Mouse (Mus musculus): ENCODE results near the gene Catsperd. TPM values are rescaled to one million over a fixed set of nuclear protein-coding genes. Genes with fewer than 3 reads are reported as not detected.
"Not testable (repeated sequence)": the region's sequence is repeated elsewhere in the genome, so short reads cannot be mapped to it uniquely, and the experiment has no call there.

Catsperd gene
- polyA plus RNA-seq, 1 experiment from 2014 or later = 0.81 TPM

DNA sequence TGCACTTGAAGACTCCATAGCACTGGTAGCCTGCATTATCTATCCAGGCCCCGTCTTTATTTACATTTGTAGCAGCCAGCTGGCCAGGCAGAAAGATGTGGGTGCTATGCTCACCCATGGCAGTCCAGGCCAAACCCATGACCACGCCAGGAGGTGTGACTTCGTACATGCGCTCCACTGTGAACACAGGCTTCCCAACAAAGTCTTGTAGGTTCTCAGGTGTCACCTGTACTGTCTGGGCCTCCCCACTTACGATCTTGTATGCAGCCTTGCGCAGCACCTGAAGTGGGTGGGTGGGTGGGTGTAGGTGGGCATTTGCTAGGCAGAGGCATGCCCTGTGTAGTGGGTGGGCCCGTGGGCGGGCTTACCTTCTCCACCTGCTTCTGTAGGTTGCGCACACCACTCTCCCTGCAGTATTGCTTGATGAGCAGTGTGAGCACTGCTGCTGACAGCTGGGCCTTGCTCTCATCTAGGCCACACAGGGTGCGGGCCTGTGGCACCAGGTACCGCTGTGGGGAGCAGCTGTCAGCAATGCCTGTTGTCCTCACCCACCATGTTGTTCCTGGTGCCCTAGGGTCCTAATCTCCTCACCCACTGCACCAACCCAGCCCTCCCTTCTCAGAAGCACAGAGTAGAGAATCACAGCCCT, 12.7 kb upstream of the Catsperd start:
- Histone ChIP-seq H3K4me3 (peak overlapping the region; percentile 83), H3K27ac (peak overlapping the region; percentile 96; the same call in 1 of the 2 replicates), H3K36me3 (replicated peaks) (peaks cover 65% of the 10 kb centered on the region), H3K4me1 (peaks cover 42% of the 10 kb centered on the region), H3K27me3 (ENCODE audit: poor library complexity, severe bottlenecking) (no peaks in the 10 kb centered on the region), H3K9me3 (no peaks in the 10 kb centered on the region)
- WGBS = 90% methylated on average over 11 of the region's 11 CpGs
- DNase-seq (ENCODE audit: extremely low spot score, low spot score) = no peak

DNA sequence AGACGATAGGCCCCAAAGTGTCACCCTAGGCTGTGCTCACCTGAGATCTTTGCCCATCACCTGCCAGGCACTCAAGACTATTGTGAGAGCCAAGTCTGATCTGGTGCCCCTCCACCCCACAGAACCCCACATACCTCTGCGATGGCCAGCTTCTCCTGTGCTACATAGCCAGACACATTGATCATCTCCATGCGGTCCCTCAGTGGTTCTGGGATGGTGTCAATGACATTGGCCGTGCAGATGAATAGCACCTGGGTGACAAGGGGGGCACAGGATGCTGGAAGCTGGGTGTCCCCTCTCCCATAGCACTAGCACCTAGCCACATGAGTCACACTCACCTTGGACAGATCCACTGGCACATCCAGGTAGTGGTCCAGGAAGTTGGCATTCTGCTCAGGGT, 12.2 kb upstream of the Catsperd start:
- peaks cover 38% of the 10 kb centered on the region for H3K4me1 ChIP-seq
- peak overlapping the region; percentile 83; the same call in 1 of the 2 replicates for H3K4me3 ChIP-seq
- no peaks in the 10 kb centered on the region for H3K9me3 ChIP-seq
- WGBS = 93% methylated on average over 4 of the region's 4 CpGs
- no peak for DNase-seq (ENCODE audit: extremely low spot score, low spot score)
- no peaks in the 10 kb centered on the region for H3K27me3 ChIP-seq (ENCODE audit: poor library complexity, severe bottlenecking)
- peaks cover 71% of the 10 kb centered on the region for H3K36me3 ChIP-seq (replicated peaks)
- no peak overlapping the region for H3K27ac ChIP-seq

DNA sequence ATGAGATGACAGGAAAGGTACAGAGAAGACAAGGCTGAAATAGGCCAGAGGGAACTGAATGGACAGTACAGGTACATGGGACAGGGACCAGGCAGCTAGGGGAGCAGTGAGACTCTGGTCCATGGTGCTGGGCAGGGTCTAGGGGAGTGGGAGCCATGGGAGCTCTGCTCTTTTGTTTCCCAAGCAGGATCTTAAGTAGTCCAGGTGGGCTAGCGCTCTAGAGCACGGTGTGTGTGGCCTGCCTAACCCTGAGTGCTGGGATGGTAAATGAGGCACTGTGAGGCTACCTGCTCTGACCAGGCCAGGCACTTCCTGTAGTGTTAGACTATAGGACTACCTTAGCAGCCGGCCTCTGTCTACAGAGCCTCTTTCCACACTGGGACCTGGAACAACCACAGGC, 11.2 kb upstream of the Catsperd start:
- H3K27ac ChIP-seq = no peak overlapping the region
- H3K36me3 ChIP-seq (replicated peaks) = peaks cover 80% of the 10 kb centered on the region
- no peaks in the 10 kb centered on the region for H3K27me3 ChIP-seq (ENCODE audit: poor library complexity, severe bottlenecking)
- DNase-seq (ENCODE audit: extremely low spot score, low spot score) = no peak
- 88% methylated on average over 3 of the region's 3 CpGs for WGBS
- no peak overlapping the region for H3K4me3 ChIP-seq
- peaks cover 30% of the 10 kb centered on the region for H3K4me1 ChIP-seq
- no peaks in the 10 kb centered on the region for H3K9me3 ChIP-seq

DNA sequence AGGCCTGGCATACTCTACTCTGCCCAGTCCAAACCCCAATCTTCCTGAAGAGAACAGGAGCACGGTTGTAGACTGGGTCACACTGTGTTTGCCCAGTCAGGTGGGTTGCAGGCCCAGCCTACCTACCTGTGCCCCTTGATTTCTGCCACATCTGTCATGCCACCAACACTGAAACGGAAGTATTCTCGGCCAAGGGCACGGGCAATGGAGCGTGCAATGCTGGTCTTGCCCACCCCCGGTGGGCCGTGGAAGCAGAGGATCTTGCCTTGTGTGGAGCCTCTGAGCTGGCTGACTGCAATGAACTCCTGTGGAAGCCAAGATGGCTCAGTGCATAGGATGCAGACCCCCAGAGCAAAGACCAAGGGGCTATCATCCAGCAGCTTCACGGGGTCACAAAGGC, 10.3 kb upstream of the Catsperd start:
- no peaks in the 10 kb centered on the region for H3K27me3 ChIP-seq (ENCODE audit: poor library complexity, severe bottlenecking)
- WGBS = 92% methylated on average over 8 of the region's 8 CpGs
- H3K36me3 ChIP-seq (replicated peaks) = peaks cover 89% of the 10 kb centered on the region
- peaks cover 21% of the 10 kb centered on the region for H3K4me1 ChIP-seq
- no peak overlapping the region for H3K4me3 ChIP-seq
- no peak for DNase-seq (ENCODE audit: extremely low spot score, low spot score)
- no peak overlapping the region for H3K27ac ChIP-seq
- no peaks in the 10 kb centered on the region for H3K9me3 ChIP-seq

DNA sequence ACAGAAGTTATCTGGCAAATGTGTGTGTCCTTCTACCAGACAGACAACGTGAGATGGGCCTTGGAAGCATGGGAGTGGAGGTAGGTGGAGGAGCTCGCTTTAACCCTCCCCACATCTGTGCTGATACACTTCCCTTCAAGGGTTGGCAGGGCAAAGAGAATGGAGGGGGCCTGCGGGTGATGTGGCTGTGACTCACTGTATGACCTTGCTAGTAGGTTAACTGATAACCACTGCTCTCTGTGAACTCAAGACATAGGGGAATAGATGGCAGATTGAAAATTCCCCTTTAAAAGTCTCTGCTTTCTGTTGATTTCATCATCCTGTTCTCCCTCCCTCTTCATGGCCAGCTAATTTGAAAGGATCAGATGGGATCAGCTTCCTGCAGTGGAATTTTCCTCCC, 2.4 kb upstream of the Catsperd start:
- WGBS = 87% methylated on average over 3 of the region's 3 CpGs
- Histone ChIP-seq H3K27me3 (ENCODE audit: poor library complexity, severe bottlenecking) (no peaks in the 10 kb centered on the region), H3K4me3 (peak overlapping the region; percentile 100), H3K27ac (no peak overlapping the region), H3K9me3 (no peaks in the 10 kb centered on the region), H3K36me3 (replicated peaks) (peaks cover 50% of the 10 kb centered on the region), H3K4me1 (peaks cover 33% of the 10 kb centered on the region)
- no peak for DNase-seq (ENCODE audit: extremely low spot score, low spot score)

DNA sequence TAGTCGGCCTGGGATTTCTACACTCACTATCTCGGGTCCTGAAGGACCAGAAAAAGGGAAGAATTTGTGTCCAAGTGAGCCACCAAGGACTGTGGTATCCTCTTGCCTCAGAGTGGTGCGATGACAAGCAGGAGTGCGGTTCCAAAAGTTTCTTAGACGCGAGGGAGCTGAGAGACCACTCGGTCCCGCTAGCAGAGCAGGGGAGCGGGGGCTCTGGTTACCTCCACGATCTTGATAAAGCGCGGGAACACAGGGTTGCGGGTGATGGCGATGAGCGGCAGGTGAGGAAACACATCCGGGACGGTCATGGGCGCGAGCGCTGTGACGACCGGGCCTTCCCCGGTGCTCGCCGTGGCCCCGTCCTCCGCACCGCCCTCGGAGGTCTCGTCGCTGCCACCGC, 1.7 kb upstream of the Catsperd start:
- peak overlapping the region; percentile 94 for H3K27ac ChIP-seq
- no peaks in the 10 kb centered on the region for H3K27me3 ChIP-seq (ENCODE audit: poor library complexity, severe bottlenecking)
- peaks cover 43% of the 10 kb centered on the region for H3K36me3 ChIP-seq (replicated peaks)
- H3K4me1 ChIP-seq = peaks cover 33% of the 10 kb centered on the region
- 1% methylated on average over 32 of the region's 32 CpGs for WGBS
- no peaks in the 10 kb centered on the region for H3K9me3 ChIP-seq
- peak overlapping the region; percentile 100 for H3K4me3 ChIP-seq
- no peak for DNase-seq (ENCODE audit: extremely low spot score, low spot score)

DNA sequence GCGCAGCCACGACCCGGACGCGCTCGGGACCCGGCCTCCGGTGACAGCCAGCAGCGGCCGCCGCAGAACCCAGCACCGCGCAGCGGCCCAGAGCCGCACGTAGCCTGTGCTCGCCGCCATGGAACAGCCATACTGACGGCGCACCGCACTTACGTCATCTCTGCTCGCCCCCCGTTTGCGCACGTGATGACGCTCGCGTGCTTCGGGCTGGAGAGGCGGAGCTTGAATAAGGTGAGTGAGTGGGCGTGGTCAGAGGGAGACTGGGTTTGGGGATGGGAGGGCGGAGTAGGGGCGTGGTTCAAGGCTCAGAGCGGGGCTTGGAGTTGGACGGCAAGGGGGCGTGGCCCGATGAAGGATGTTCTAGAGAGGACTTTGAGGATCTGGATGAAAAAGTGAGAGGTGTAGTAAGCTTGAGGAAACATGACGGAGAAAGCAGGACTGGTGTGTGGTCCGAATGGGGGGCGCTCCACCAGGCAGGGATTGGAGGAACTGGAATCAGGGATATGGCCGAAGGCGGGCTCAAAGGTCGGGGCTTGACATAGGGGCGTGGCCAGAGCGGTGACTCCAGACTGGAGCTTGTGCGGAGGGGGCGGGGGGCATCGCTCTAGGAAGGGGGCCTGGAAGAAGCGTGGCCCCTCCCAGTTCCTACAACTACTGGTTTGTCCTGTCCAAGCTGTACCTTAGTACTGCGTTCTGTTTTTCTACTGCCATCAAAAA, 1.0 kb upstream of the Catsperd start, which contains the start of gene Lonp1:
TSS of gene Lonp1 (minus strand) at position 134 of the 717 bp plus-strand sequence.
- under 1% methylated on average over 51 of the region's 51 CpGs for WGBS
- Histone ChIP-seq H3K4me1 (peaks cover 33% of the 10 kb centered on the region), H3K36me3 (replicated peaks) (peaks cover 36% of the 10 kb centered on the region), H3K27ac (peak within 1 kb of the TSS; percentile 94), H3K4me3 (peak within 1 kb of the TSS; percentile 100), H3K27me3 (ENCODE audit: poor library complexity, severe bottlenecking) (no peaks in the 10 kb centered on the region), H3K9me3 (no peaks in the 10 kb centered on the region)
- DNase-seq (ENCODE audit: extremely low spot score, low spot score) = peak; percentile 99

DNA sequence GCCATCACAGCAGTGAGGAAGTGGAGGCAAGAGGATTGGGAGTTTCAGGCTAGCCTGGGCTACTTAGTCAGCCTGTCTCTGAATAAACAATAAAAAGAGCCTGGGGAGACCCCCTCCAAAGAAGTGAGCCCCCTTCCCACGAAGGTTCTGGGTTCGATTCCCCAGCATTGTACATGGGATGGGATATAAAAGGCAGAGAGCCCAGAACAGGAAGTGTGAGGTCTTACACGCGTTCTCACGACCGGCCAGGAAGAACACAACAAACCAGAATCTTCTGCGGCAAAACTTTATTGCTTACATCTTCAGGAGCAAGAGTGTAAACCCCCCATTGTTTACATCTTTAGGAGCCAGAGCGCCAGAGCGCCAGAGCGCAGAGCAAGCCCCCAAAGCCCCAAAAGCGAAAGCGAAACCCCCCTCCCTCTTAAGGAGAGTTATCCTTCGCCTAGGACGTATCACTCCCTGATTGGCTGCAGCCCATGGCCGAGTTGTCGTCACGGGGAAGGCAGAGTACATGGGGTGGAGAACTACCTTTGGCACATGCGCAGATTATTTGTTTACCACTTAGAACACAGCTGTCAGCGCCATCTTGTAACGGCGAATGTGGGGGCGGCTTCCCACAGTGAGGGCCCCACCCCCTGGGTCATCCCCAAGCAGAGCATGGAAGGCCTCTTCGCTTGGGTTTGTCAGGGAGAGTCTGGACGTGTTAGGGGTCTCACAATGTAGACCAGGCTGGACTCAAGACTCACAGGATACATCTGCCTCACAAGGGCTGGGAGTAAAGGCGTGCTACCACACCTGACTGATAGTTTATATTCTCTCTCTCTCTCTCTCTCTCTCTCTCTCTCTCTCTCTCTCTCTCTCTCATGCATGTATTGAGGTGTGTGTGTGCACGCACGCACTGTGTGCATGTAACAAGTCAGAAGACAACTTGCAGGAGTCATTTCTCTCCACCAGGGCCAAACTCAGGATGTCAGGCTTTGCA, 2.1 kb downstream of the Catsperd start:
- H3K4me3 ChIP-seq; H3K36me3 ChIP-seq (replicated peaks); DNase-seq (ENCODE audit: extremely low spot score, low spot score); H3K27me3 ChIP-seq (ENCODE audit: poor library complexity, severe bottlenecking); H3K27ac ChIP-seq; H3K9me3 ChIP-seq: not testable (repeated sequence)
- peaks cover 29% of the 10 kb centered on the region for H3K4me1 ChIP-seq
- WGBS = 91% methylated on average over 27 of the region's 27 CpGs

DNA sequence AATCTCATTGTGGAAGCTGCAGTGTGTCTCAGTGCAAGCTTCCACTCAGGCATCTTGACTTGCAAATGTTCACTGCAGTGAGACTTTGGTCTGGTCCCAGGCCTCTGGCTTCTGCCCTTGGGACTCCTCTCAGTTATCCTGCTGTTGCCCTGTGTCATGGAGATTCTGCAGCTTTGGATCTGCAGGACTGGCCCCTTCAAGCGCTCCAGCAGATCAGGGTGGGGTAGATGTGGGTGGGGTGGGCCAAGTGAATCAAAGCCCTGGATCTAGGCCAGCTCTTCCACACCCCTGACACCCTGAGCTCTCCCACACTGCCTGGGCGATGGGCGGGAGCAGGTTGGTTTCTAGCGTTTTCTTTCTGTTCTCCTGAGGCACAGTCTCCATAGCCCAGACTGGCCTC, 3.9 kb downstream of the Catsperd start:
- H3K4me3 ChIP-seq = no peak overlapping the region
- no peaks in the 10 kb centered on the region for H3K36me3 ChIP-seq (replicated peaks)
- peaks cover 13% of the 10 kb centered on the region for H3K4me1 ChIP-seq
- no peak overlapping the region for H3K27ac ChIP-seq
- H3K27me3 ChIP-seq (ENCODE audit: poor library complexity, severe bottlenecking) = no peaks in the 10 kb centered on the region
- no peak for DNase-seq (ENCODE audit: extremely low spot score, low spot score)
- 50% methylated on average over 4 of the region's 4 CpGs for WGBS
- H3K9me3 ChIP-seq = no peaks in the 10 kb centered on the region

DNA sequence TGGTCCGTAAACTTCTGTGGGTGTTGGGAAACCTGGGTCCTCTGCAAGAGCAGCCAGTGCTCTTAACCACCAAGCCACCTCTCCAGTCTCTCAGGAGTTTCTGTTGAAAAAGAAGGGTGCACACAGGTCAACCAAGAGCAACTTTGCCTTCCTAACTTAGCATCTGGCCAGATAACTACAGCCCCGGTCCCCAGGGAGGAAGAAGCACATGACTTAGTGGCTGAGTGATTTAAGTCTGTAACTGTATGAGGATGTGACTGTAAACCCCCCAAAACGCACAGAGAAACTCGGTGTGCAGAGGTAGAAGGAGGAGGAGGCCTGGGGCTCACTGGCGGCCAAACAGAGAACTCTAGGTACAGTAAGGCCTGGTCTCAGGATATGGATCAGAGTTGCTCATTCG, 6.1 kb downstream of the Catsperd start:
- H3K4me3 ChIP-seq = no peak overlapping the region
- H3K9me3 ChIP-seq = no peaks in the 10 kb centered on the region
- no peak for DNase-seq (ENCODE audit: extremely low spot score, low spot score)
- WGBS = 88% methylated on average over 6 of the region's 6 CpGs
- H3K36me3 ChIP-seq (replicated peaks) = no peaks in the 10 kb centered on the region
- no peaks in the 10 kb centered on the region for H3K27me3 ChIP-seq (ENCODE audit: poor library complexity, severe bottlenecking)
- no peaks in the 10 kb centered on the region for H3K4me1 ChIP-seq
- H3K27ac ChIP-seq = no peak overlapping the region

DNA sequence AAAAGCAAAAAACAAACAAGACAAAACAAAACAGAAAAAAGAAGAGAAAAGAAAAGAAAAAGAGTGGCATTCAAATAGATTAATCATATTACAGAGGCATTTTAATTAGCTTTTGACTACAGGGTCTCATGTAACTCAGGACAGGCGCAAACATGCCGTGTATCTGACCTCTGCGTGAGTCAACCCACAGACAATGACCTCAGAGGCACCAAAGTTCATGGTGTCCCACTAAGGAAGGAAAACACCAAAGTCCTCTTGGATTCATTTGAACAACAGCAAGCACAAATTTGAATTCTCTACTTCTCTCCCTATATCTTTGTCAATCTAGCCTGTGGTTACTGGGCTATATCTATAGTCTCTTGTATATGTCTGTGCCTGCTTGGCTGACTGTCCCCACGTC, 15.3 kb downstream of the Catsperd start:
- Histone ChIP-seq H3K4me3 (no peak overlapping the region), H3K27me3 (ENCODE audit: poor library complexity, severe bottlenecking) (no peaks in the 10 kb centered on the region), H3K27ac (no peak overlapping the region), H3K36me3 (replicated peaks) (no peaks in the 10 kb centered on the region), H3K9me3 (no peaks in the 10 kb centered on the region), H3K4me1 (no peaks in the 10 kb centered on the region)
- DNase-seq (ENCODE audit: extremely low spot score, low spot score) = no peak
- WGBS = 91% methylated on average over 4 of the region's 4 CpGs

DNA sequence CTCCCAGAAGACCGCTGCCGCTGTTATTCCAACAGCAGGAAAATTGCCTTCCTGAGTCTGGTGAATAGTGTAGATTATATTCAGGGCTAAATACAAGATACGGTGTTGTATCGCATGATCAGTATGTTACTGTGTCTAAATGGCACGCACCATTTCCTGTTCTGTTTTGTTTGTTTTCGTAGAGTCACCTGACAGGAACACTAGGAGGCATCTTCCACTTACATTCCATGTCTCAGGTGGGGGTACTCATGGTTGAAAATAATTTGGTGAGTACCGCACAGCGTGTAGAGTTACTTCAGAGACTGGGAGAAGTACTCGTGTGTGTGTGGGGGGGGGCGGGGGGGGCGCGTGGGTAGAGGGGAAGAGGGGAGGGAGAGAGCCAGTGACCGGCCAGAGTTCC, 19.6 kb downstream of the Catsperd start:
- no peaks in the 10 kb centered on the region for H3K27me3 ChIP-seq (ENCODE audit: poor library complexity, severe bottlenecking)
- no peak overlapping the region for H3K27ac ChIP-seq
- H3K9me3 ChIP-seq = no peaks in the 10 kb centered on the region
- H3K36me3 ChIP-seq (replicated peaks) = no peaks in the 10 kb centered on the region
- DNase-seq (ENCODE audit: extremely low spot score, low spot score) = no peak
- no peaks in the 10 kb centered on the region for H3K4me1 ChIP-seq
- WGBS = 75% methylated on average over 12 of the region's 13 CpGs
- H3K4me3 ChIP-seq = no peak overlapping the region
